In the genomic region with DNA sequence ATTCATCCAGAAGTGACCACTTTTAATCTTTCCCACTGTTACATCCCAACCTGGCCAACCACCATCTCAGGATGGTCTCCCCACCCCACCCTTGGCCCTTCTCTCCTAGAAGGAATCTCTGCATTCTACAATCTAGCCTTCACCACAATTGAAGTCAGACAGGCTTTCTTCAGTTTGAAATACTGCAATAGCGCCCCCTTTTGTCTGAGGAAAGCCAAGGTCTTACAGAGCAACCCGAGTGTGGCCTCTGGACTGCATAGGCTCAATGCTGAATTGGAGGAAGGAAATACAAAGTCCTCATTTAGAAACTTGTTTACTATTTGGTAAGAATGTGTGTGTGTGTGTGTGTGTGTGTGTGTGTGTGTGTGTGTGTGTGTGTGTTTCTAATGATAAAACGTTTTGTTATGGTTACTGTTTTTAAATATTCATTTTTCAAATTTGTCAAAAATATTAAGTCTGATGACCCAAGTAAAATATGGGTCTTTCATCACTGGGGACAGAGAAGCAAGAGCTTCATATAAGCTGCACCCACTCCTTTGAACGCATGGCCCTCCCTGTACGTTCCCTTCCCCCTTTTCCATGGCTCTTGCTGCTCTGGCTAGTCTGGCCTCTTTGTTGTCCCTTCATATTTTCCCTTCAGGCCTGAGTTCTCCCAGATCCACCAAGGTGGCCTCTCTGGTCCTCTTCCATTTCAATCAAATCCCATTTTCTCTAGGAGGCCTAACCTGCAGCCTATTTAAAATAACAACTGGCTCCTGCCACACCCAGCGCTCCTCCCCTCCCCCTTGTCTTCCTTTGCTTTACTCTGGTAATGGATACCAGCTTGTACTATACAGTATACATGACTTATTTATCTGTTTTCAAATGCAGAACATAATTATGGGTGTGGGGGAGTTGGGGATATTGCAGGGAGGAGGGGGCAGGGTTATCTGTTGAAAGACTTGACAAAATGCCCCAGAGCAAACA, we compare ENCODE assay signal across 8 mouse cellular contexts.
DNase-seq lines count a peak whose midpoint lies in the region; ATAC-seq and TF ChIP-seq lines count a peak whose summit lies in the region.

No protein-coding gene starts in this region.

- no peaks in the 10 kb centered on the region for H3K9me3 ChIP-seq in forebrain, postnatal 0 days (ENCODE audit: low read length)
- no peaks in the 10 kb centered on the region for H3K9me3 ChIP-seq in forebrain, embryonic 12.5 days
- H3K9me3 ChIP-seq in embryonic facial prominence, embryonic 14.5 days (ENCODE audit: control insufficient read depth, low read length), result peaks cover 7% of the 10 kb centered on the region; the same call in 1 of the 2 replicates
- no peaks in the 10 kb centered on the region for H3K9me3 ChIP-seq in liver, embryonic 11.5 days (ENCODE audit: control insufficient read depth, low read length)

- no peak overlapping the region for H3K9ac ChIP-seq in forebrain, postnatal 0 days
- H3K9ac ChIP-seq in forebrain, embryonic 12.5 days, result no peak overlapping the region
- no peak overlapping the region for H3K9ac ChIP-seq in embryonic facial prominence, embryonic 14.5 days (ENCODE audit: low read depth, low read length)
- no peak overlapping the region for H3K9ac ChIP-seq in liver, embryonic 11.5 days (ENCODE audit: low read depth, low read length)

- H3K27me3 ChIP-seq in forebrain, postnatal 0 days (ENCODE audit: insufficient read depth, low read length), result no peaks in the 10 kb centered on the region
- H3K27me3 ChIP-seq in forebrain, embryonic 12.5 days, result peaks cover 9% of the 10 kb centered on the region; the same call in 1 of the 2 replicates
- no peaks in the 10 kb centered on the region for H3K27me3 ChIP-seq in embryonic facial prominence, embryonic 14.5 days (replicated peaks; ENCODE audit: control insufficient read depth, insufficient read depth, low read length)
- H3K27me3 ChIP-seq in liver, embryonic 11.5 days (replicated peaks; ENCODE audit: control insufficient read depth, insufficient read depth, low read length), result no peaks in the 10 kb centered on the region

- no peak for DNase-seq in forebrain, postnatal 0 days
- DNase-seq in 3T3-L1 (ENCODE audit: low read depth, low spot score), result peak; percentile 68
- peak; percentile 31 to 60 for DNase-seq in adrenal gland, postnatal 36 days
- DNase-seq in embryonic facial prominence, embryonic 14.5 days (ENCODE audit: low spot score), result peak; percentile 73
- no peak for DNase-seq in liver, embryonic 11.5 days (ENCODE audit: low spot score)
- no peak for DNase-seq in gastrocnemius, postnatal 4 days (ENCODE audit: low spot score in 2 of 2)
- DNase-seq in ovary, postnatal 10 days (ENCODE audit: low spot score), result no peak

- WGBS in forebrain, postnatal 0 days, result 61% methylated on average over 6 of the region's 6 CpGs
- 59% methylated on average over 6 of the region's 6 CpGs for WGBS in forebrain, embryonic 12.5 days
- WGBS in embryonic facial prominence, embryonic 14.5 days, result 34% methylated on average over 6 of the region's 6 CpGs
- 61% methylated on average over 6 of the region's 6 CpGs for WGBS in liver, embryonic 11.5 days

- no peak overlapping the region for H3K4me2 ChIP-seq in forebrain, postnatal 0 days (ENCODE audit: low read depth)
- no peak overlapping the region for H3K4me2 ChIP-seq in forebrain, embryonic 12.5 days
- no peak overlapping the region for H3K4me2 ChIP-seq in embryonic facial prominence, embryonic 14.5 days (ENCODE audit: low read depth, low read length)
- H3K4me2 ChIP-seq in liver, embryonic 11.5 days, result no peak overlapping the region

- no peaks in the 10 kb centered on the region for H3K36me3 ChIP-seq in forebrain, postnatal 0 days (ENCODE audit: insufficient read depth)
- H3K36me3 ChIP-seq in forebrain, embryonic 12.5 days (replicated peaks), result no peaks in the 10 kb centered on the region
- no peaks in the 10 kb centered on the region for H3K36me3 ChIP-seq in embryonic facial prominence, embryonic 14.5 days (ENCODE audit: control insufficient read depth, insufficient read depth, low read length)
- H3K36me3 ChIP-seq in liver, embryonic 11.5 days (ENCODE audit: control insufficient read depth, insufficient read depth, low read length), result no peaks in the 10 kb centered on the region

- H3K27ac ChIP-seq in forebrain, postnatal 0 days (ENCODE audit: low read depth, low read length), result no peak overlapping the region
- no peak overlapping the region for H3K27ac ChIP-seq in forebrain, embryonic 12.5 days
- peak overlapping the region; percentile 42; the same call in 1 of the 2 replicates for H3K27ac ChIP-seq in embryonic facial prominence, embryonic 14.5 days (replicated peaks; ENCODE audit: low read depth, low read length)
- H3K27ac ChIP-seq in liver, embryonic 11.5 days (ENCODE audit: low read depth, low read length), result no peak overlapping the region

- no peak for ATAC-seq in forebrain, postnatal 0 days
- no peak for ATAC-seq in forebrain, embryonic 12.5 days (ENCODE audit: low FRiP score)
- ATAC-seq in embryonic facial prominence, embryonic 14.5 days (ENCODE audit: low read depth), result peak; percentile 64; the same call in 1 of the 2 replicates
- peak; percentile 58 for ATAC-seq in liver, embryonic 11.5 days (replicated peaks; ENCODE audit: low FRiP score)

- no peaks in the 10 kb centered on the region for H3K4me1 ChIP-seq in forebrain, postnatal 0 days (ENCODE audit: insufficient read depth)
- no peaks in the 10 kb centered on the region; the same call in 1 of the 2 replicates for H3K4me1 ChIP-seq in forebrain, embryonic 12.5 days
- peaks cover 25% of the 10 kb centered on the region for H3K4me1 ChIP-seq in embryonic facial prominence, embryonic 14.5 days (ENCODE audit: control insufficient read depth, insufficient read depth, low read length)
- H3K4me1 ChIP-seq in liver, embryonic 11.5 days (replicated peaks; ENCODE audit: control insufficient read depth, insufficient read depth, low read length), result 0 out of 2 replicates have a peak, but pooled peaks cover 2% of the 10 kb centered on the region

- TF ChIP-seq CTCF in forebrain, postnatal 0 days (IDR thresholded peaks at IDR 0.05; ENCODE audit: low read depth), result peak; percentile 33

- H3K4me3 ChIP-seq in forebrain, postnatal 0 days (ENCODE audit: low read depth, low read length), result no peak overlapping the region
- no peak overlapping the region for H3K4me3 ChIP-seq in forebrain, embryonic 12.5 days (replicated peaks)
- no peak overlapping the region for H3K4me3 ChIP-seq in embryonic facial prominence, embryonic 14.5 days (ENCODE audit: low read depth, low read length)
- no peak overlapping the region for H3K4me3 ChIP-seq in liver, embryonic 11.5 days (ENCODE audit: low read depth, low read length)

Comparison
In these comparisons a context has a peak if more than half of its experiments do, and no peak if none do; other contexts are left out.
1. ATAC-seq: peak in embryonic facial prominence, embryonic 14.5 days (single experiment) and liver, embryonic 11.5 days (single experiment); none in forebrain, postnatal 0 days (single experiment) and forebrain, embryonic 12.5 days (single experiment).
2. DNase-seq: peak in 3T3-L1 (single experiment), adrenal gland, postnatal 36 days (2 of 2) and embryonic facial prominence, embryonic 14.5 days (single experiment); none in forebrain, postnatal 0 days (single experiment), liver, embryonic 11.5 days (single experiment), gastrocnemius, postnatal 4 days (0 of 2) and ovary, postnatal 10 days (single experiment).